Mouse (Mus musculus): ENCODE data around the gene Tpbgl.

DNA sequence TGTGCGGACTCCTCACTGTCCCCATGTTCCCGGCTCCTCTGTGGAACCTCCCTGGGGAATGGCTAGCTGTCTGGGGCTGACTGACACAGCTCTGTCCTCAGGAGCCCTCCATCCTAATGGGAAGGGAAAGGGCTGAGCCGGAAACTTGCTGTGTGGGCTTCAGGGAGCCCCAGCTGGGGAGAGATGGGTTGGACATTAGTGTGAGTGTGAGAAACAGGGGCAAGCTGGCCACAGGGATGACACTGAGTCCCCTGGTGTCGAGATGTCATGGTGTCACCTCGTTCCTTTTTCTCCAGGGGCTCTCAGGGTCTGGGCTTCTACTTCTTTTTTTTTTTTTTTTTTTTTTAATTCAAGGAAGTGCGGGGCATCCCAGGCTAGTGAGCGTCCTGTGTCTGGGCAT lies 44.6 kb downstream of the Tpbgl start:
- no peak for TF ChIP-seq CTCF (IDR thresholded peaks at IDR 0.05; ENCODE audit: insufficient read depth, low read length)
- no peak for TF ChIP-seq POLR2A (IDR thresholded peaks at IDR 0.05; ENCODE audit: borderline replicate concordance, extremely low read depth, low read depth, low read length)
